Mouse (Mus musculus) ES-Bruce4 (cell line): ENCODE data around the gene Stac. TPM values are rescaled to one million over a fixed set of nuclear protein-coding genes. Genes with fewer than 3 reads are reported as not detected.

Source experiments
- H3K27ac ChIP-seq: 2 replicates; pipeline ENCODE4 v1.5.1; 2012; ENCODE audit warnings: low read length, inconsistent platforms; ENCODE audit not compliant: insufficient read depth
- H3K27me3 ChIP-seq: 2 replicates; pipeline ENCODE4 v1.6.1; 2012; ENCODE audit warnings: mild to moderate bottlenecking, low read length, inconsistent platforms; ENCODE audit not compliant: control insufficient read depth, poor library complexity, insufficient read depth, severe bottlenecking
- H3K36me3 ChIP-seq: 2 replicates; pipeline ENCODE4 v1.6.1; 2012; ENCODE audit warnings: inconsistent platforms, mild to moderate bottlenecking, low read length, moderate library complexity; ENCODE audit not compliant: control insufficient read depth, poor library complexity, insufficient read depth, severe bottlenecking
- H3K4me1 ChIP-seq: one replicate; pipeline ENCODE4 v1.8.1; 2011; ENCODE audit warnings: low read length; ENCODE audit not compliant: control insufficient read depth, insufficient read depth
- H3K4me3 ChIP-seq: 2 replicates; pipeline ENCODE4 v1.5.1; 2011; ENCODE audit warnings: low read depth, mild to moderate bottlenecking, low read length
- H3K9ac ChIP-seq: 2 replicates; pipeline ENCODE4 v1.6.1; 2012; ENCODE audit warnings: low read depth, mild to moderate bottlenecking, inconsistent platforms; ENCODE audit not compliant: poor library complexity, severe bottlenecking
- H3K9me3 ChIP-seq: replicated peaks from 2 replicates; pipeline ENCODE4 v1.6.1; 2012; ENCODE audit warnings: mild to moderate bottlenecking, low read length, inconsistent platforms; ENCODE audit not compliant: control insufficient read depth, poor library complexity, insufficient read depth, severe bottlenecking
- CTCF ChIP-seq: IDR thresholded peaks from one replicate; pipeline ENCODE4 v1.8.1; 2011; ENCODE audit warnings: low read depth, low read length
- EP300 ChIP-seq: IDR thresholded peaks from 2 replicates; pipeline ENCODE4 v1.6.1; 2011; ENCODE audit warnings: low read depth, low read length; ENCODE audit not compliant: insufficient read depth
- POLR2A ChIP-seq: IDR thresholded peaks from one replicate; pipeline ENCODE4 v1.8.1; 2011; ENCODE audit warnings: low read length; ENCODE audit not compliant: insufficient read depth
- polyA plus RNA-seq: library from polyadenylated mRNA; stranded (reverse); fragments of >200 nt; gene quantifications from 2 replicates; pipeline ENCODE4 v1.2.4, GENCODE M21; 2011; ENCODE audit warnings: low read depth; ENCODE audit not compliant: missing spikeins, insufficient read depth, insufficient read length

Stac gene
- polyA plus RNA-seq, 1 experiment, result not detected

DNA sequence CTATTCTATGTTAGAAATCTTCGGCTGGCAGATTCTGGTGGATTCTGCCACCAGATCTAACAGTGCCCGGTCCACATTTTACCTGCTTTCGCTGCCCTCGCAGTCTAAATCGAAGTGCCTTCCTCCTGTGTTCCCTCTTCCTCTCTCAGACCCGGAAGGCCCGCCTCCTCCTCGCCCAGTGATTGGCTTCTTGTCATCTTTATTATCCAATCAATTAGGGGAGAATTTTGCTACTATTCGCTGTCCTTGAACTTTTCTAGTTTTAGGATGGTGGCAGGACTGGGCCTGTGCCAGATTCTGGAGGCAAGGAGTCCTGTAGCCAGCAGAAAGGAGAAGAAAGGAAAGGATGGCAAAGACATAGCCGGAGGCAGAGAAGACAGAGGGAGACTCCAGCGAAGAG is 167.0 kb downstream of the Stac start:
- TF ChIP-seq CTCF (no peak), POLR2A (no peak), EP300 (no peak)
- Histone ChIP-seq H3K9ac (no peak overlapping the region), H3K36me3 (no peaks in the 10 kb centered on the region), H3K9me3 (no peaks in the 10 kb centered on the region), H3K4me3 (no peak overlapping the region), H3K27ac (no peak overlapping the region), H3K4me1 (no peaks in the 10 kb centered on the region), H3K27me3 (no peaks in the 10 kb centered on the region)

DNA sequence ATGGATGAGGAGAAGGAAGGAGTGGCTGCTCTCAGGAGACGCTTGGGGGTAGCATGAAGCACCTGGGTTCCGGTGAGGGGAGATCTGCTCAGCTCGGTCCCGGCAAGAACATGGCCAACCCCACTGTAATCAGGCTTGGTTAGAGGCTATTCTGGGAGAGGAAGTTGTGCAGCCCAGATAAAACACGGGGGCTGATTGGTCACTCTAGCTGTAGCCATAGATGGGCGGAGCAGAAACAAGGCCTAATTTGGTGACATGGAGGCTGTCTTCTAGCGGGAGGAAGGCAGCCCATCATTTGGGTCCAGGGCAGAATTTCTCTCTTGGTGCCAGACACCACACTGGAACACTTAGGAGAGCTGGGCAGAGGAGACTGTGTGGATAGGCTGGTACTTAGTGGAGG is 167.9 kb downstream of the Stac start:
- H3K27ac ChIP-seq, result no peak overlapping the region
- H3K27me3 ChIP-seq, result no peaks in the 10 kb centered on the region
- no peaks in the 10 kb centered on the region for H3K36me3 ChIP-seq
- H3K9me3 ChIP-seq, result no peaks in the 10 kb centered on the region
- H3K9ac ChIP-seq, result no peak overlapping the region
- no peak for TF ChIP-seq CTCF
- TF ChIP-seq EP300, result no peak
- TF ChIP-seq POLR2A, result no peak
- H3K4me1 ChIP-seq, result no peaks in the 10 kb centered on the region
- no peak overlapping the region for H3K4me3 ChIP-seq

DNA sequence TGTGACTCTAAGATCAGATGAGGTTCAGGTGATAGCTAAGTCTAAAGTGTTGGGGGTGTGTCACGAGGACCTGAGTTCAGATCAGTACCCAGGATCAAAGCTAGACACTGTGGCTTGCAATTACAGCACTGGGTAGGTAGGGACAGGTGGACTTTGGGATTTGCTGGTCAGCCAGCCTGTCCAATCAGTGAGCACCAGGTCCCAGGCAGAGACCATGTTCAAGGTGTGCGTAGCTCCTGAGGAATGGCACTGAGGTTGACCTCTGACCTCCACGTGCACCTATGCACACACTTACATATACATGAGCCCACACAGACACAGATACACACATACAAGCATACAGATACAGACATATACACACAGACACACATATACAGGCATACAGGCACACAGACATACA is 174.6 kb downstream of the Stac start:
- TF ChIP-seq EP300 (no peak), POLR2A (no peak), CTCF (no peak)
- Histone ChIP-seq H3K27me3 (no peaks in the 10 kb centered on the region), H3K36me3 (no peaks in the 10 kb centered on the region), H3K27ac (no peak overlapping the region), H3K9me3 (no peaks in the 10 kb centered on the region), H3K4me3 (no peak overlapping the region), H3K4me1 (no peaks in the 10 kb centered on the region), H3K9ac (no peak overlapping the region)

DNA sequence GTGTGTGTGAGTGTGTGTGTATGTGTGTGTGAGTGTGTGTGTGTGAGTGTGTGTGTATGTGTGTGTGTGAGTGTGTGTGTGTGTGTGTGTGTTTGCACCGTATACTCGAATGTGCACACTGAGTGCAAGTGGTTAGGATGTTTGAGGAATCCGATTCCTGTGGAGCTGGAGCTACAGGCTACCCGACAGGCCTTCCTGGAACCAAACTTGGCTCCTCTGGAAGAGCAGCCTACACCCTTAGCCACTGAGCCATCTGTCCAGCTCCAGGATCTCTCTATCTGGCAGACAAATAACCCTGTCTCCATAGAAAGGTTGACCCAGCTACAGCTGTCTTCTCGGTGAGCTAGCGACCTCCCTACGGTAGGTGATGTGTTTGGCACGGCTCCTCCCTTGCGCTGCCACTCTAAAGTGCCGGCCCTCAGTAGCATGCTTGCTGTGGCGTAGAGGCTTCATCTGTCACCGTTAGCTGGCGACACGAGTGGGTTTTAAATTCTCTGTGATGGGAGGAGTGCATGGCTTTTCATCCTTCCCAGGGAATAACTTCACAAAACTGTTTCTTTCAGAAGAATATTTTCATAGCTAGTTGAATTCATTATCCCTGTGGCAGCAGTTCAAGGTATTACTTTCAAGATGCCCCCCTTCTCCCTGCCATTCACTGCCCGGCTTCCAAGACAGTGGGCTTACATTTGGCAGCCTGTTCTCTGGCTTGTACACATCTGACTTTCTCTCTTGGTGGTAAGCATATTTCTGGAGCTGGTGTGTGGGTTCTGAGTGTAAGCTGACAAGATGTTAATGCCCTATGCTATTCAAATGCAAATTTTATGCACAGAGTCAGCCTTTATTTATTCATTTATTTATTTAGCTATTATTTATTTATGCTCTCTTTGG is 175.3 kb downstream of the Stac start:
- no peaks in the 10 kb centered on the region for H3K36me3 ChIP-seq
- H3K27ac ChIP-seq, result no peak overlapping the region
- no peaks in the 10 kb centered on the region for H3K4me1 ChIP-seq
- no peaks in the 10 kb centered on the region for H3K9me3 ChIP-seq
- no peak overlapping the region for H3K9ac ChIP-seq
- TF ChIP-seq EP300 (no peak), POLR2A (no peak), CTCF (no peak)
- H3K4me3 ChIP-seq, result no peak overlapping the region
- H3K27me3 ChIP-seq, result no peaks in the 10 kb centered on the region
